Mouse (Mus musculus): ENCODE data around the gene Hectd4. TPM values are rescaled to one million over a fixed set of nuclear protein-coding genes. Genes with fewer than 3 reads are reported as not detected.
A peak's percentile ranks its signal among the peaks of the same experiment; 100 is the strongest.

Gene Hectd4
- polyA plus RNA-seq (2015; fragmentation: Nextera tagmentation; extraction: Ambion mirVana): 5.5 and 5.7 TPM in 2 replicates

- Histone ChIP-seq H3K27me3 (no peaks in the 10 kb centered on the region), H3K4me2 (replicated peaks) (peak within 1 kb of the TSS; percentile 74), H3K4me1 (peaks cover 9% of the 10 kb centered on the region), H3K4me3 (replicated peaks) (peak within 1 kb of the TSS; percentile 98), H3K9me3 (replicated peaks) (no peaks in the 10 kb centered on the region), H3K27ac (replicated peaks) (peak within 1 kb of the TSS; percentile 83), H3K9ac (peak within 1 kb of the TSS; percentile 88), H3K36me3 (no peaks in the 10 kb centered on the region)
- WGBS: under 1% methylated on average over 75 of the region's 90 CpGs
- ATAC-seq (ENCODE audit: insufficient number of reproducible peaks, low FRiP score, low TSS enrichment, low read depth): peak; percentile 89
Measured at GRCm38 (mm10) chr5:121219980-121220731, at the start of gene Hectd4. Gene Hectd4 (plus strand): TSS chr5:121220219.

- no peak overlapping the region for H3K27ac ChIP-seq (replicated peaks)
- H3K4me2 ChIP-seq (replicated peaks): no peak overlapping the region
- no peaks in the 10 kb centered on the region for H3K4me1 ChIP-seq
- 87% methylated on average over 4 of the region's 4 CpGs for WGBS
- no peak for ATAC-seq (ENCODE audit: insufficient number of reproducible peaks, low FRiP score, low TSS enrichment, low read depth)
- no peaks in the 10 kb centered on the region for H3K27me3 ChIP-seq
- no peak overlapping the region for H3K9ac ChIP-seq
- H3K4me3 ChIP-seq (replicated peaks): no peak overlapping the region
- H3K36me3 ChIP-seq: peaks cover 22% of the 10 kb centered on the region; the same call in 1 of the 2 replicates
- H3K9me3 ChIP-seq (replicated peaks): no peaks in the 10 kb centered on the region
Measured at GRCm38 (mm10) chr5:121172835-121173234, 47.2 kb upstream of the Hectd4 start.

GRCm38 (mm10) chr5:121179077-121179857 is 40.8 kb upstream of the Hectd4 start:
- H3K27me3 ChIP-seq: no peaks in the 10 kb centered on the region
- no peak for ATAC-seq (ENCODE audit: insufficient number of reproducible peaks, low FRiP score, low TSS enrichment, low read depth)
- H3K4me3 ChIP-seq (replicated peaks): no peak overlapping the region
- H3K27ac ChIP-seq (replicated peaks): no peak overlapping the region
- no peak overlapping the region for H3K9ac ChIP-seq
- 0 out of 2 replicates have a peak, but pooled peaks cover 3% of the 10 kb centered on the region for H3K4me1 ChIP-seq
- H3K4me2 ChIP-seq (replicated peaks): no peak overlapping the region
- H3K9me3 ChIP-seq (replicated peaks): no peaks in the 10 kb centered on the region
- 86% methylated on average over 9 of the region's 9 CpGs for WGBS
- no peaks in the 10 kb centered on the region for H3K36me3 ChIP-seq

GRCm38 (mm10) chr5:121183269-121183668 is 36.8 kb upstream of the Hectd4 start:
- Histone ChIP-seq H3K4me3 (replicated peaks) (no peak overlapping the region), H3K36me3 (no peaks in the 10 kb centered on the region), H3K4me2 (replicated peaks) (no peak overlapping the region), H3K9me3 (replicated peaks) (no peaks in the 10 kb centered on the region), H3K4me1 (peaks cover 34% of the 10 kb centered on the region), H3K9ac (no peak overlapping the region), H3K27me3 (no peaks in the 10 kb centered on the region), H3K27ac (replicated peaks) (no peak overlapping the region)
- WGBS: 78% methylated on average over 9 of the region's 9 CpGs
- ATAC-seq (ENCODE audit: insufficient number of reproducible peaks, low FRiP score, low TSS enrichment, low read depth): no peak

- Histone ChIP-seq H3K27me3 (no peaks in the 10 kb centered on the region), H3K9ac (no peak overlapping the region), H3K27ac (replicated peaks) (no peak overlapping the region), H3K9me3 (replicated peaks) (no peaks in the 10 kb centered on the region), H3K4me1 (peaks cover 42% of the 10 kb centered on the region), H3K36me3 (no peaks in the 10 kb centered on the region), H3K4me2 (replicated peaks) (no peak overlapping the region), H3K4me3 (replicated peaks) (no peak overlapping the region)
- WGBS: 75% methylated on average over 2 of the region's 2 CpGs
- ATAC-seq (ENCODE audit: insufficient number of reproducible peaks, low FRiP score, low TSS enrichment, low read depth): no peak
Measured at GRCm38 (mm10) chr5:121184375-121184774, 35.6 kb upstream of the Hectd4 start.

GRCm38 (mm10) chr5:121184945-121185551 is 35.0 kb upstream of the Hectd4 start:
- no peaks in the 10 kb centered on the region for H3K36me3 ChIP-seq
- H3K9ac ChIP-seq: no peak overlapping the region
- no peak for ATAC-seq (ENCODE audit: insufficient number of reproducible peaks, low FRiP score, low TSS enrichment, low read depth)
- H3K4me2 ChIP-seq (replicated peaks): no peak overlapping the region
- no peak overlapping the region for H3K4me3 ChIP-seq (replicated peaks)
- no peaks in the 10 kb centered on the region for H3K27me3 ChIP-seq
- WGBS: 47% methylated on average over 11 of the region's 11 CpGs
- H3K9me3 ChIP-seq (replicated peaks): no peaks in the 10 kb centered on the region
- H3K4me1 ChIP-seq: peaks cover 46% of the 10 kb centered on the region
- no peak overlapping the region; the same call in 1 of the 2 replicates for H3K27ac ChIP-seq (replicated peaks)

GRCm38 (mm10) chr5:121187580-121188001 is 32.4 kb upstream of the Hectd4 start:
- Histone ChIP-seq H3K9me3 (replicated peaks) (no peaks in the 10 kb centered on the region), H3K27ac (replicated peaks) (no peak overlapping the region), H3K27me3 (no peaks in the 10 kb centered on the region), H3K36me3 (no peaks in the 10 kb centered on the region), H3K4me3 (replicated peaks) (no peak overlapping the region), H3K4me1 (peaks cover 49% of the 10 kb centered on the region), H3K9ac (no peak overlapping the region), H3K4me2 (replicated peaks) (no peak overlapping the region)
- WGBS: 86% methylated on average over 8 of the region's 8 CpGs
- ATAC-seq (ENCODE audit: insufficient number of reproducible peaks, low FRiP score, low TSS enrichment, low read depth): no peak

- no peak overlapping the region for H3K9ac ChIP-seq
- no peak for ATAC-seq (ENCODE audit: insufficient number of reproducible peaks, low FRiP score, low TSS enrichment, low read depth)
- H3K36me3 ChIP-seq: no peaks in the 10 kb centered on the region
- H3K4me1 ChIP-seq: peaks cover 49% of the 10 kb centered on the region
- no peaks in the 10 kb centered on the region for H3K27me3 ChIP-seq
- no peak overlapping the region for H3K27ac ChIP-seq (replicated peaks)
- no peak overlapping the region for H3K4me2 ChIP-seq (replicated peaks)
- no peak overlapping the region for H3K4me3 ChIP-seq (replicated peaks)
- WGBS: 90% methylated on average over 9 of the region's 9 CpGs
- no peaks in the 10 kb centered on the region for H3K9me3 ChIP-seq (replicated peaks)
Measured at GRCm38 (mm10) chr5:121188265-121188664, 31.8 kb upstream of the Hectd4 start.

GRCm38 (mm10) chr5:121189182-121189581 is 30.8 kb upstream of the Hectd4 start:
- Histone ChIP-seq H3K9me3 (replicated peaks) (no peaks in the 10 kb centered on the region), H3K4me1 (peaks cover 49% of the 10 kb centered on the region), H3K27me3 (no peaks in the 10 kb centered on the region), H3K4me2 (replicated peaks) (no peak overlapping the region), H3K4me3 (replicated peaks) (no peak overlapping the region), H3K9ac (no peak overlapping the region), H3K27ac (replicated peaks) (no peak overlapping the region), H3K36me3 (no peaks in the 10 kb centered on the region)
- ATAC-seq (ENCODE audit: insufficient number of reproducible peaks, low FRiP score, low TSS enrichment, low read depth): no peak
- 65% methylated on average over 9 of the region's 9 CpGs for WGBS

- Histone ChIP-seq H3K27ac (replicated peaks) (peak overlapping the region; percentile 87), H3K27me3 (no peaks in the 10 kb centered on the region), H3K4me1 (peaks cover 45% of the 10 kb centered on the region), H3K9ac (peak overlapping the region; percentile 92), H3K9me3 (replicated peaks) (no peaks in the 10 kb centered on the region), H3K4me3 (replicated peaks) (peak overlapping the region; percentile 93), H3K36me3 (no peaks in the 10 kb centered on the region), H3K4me2 (replicated peaks) (peak overlapping the region; percentile 85)
- ATAC-seq (ENCODE audit: insufficient number of reproducible peaks, low FRiP score, low TSS enrichment, low read depth): no peak
- WGBS: 27% methylated on average over 21 of the region's 21 CpGs
Measured at GRCm38 (mm10) chr5:121190210-121190835, 29.7 kb upstream of the Hectd4 start.
